Mouse (Mus musculus) lung, embryonic 15.5 days (tissue): ENCODE measurements around the gene Inafm2. TPM values are rescaled to one million over a fixed set of nuclear protein-coding genes. Genes with fewer than 3 reads are reported as not detected.

ENCODE experiments used
- ATAC-seq: fragments of 200-750 bp; cut with Nextera tagmentation; 2 replicates; pipeline ENCODE4 v1.8.0; 2017; ENCODE audit warnings: moderate number of reproducible peaks, borderline replicate concordance; ENCODE audit not compliant: low FRiP score, low TSS enrichment; ENCODE audit errors: extremely low read depth
- H3K27ac ChIP-seq: fragments of 300-500 bp; sonication (generic); 2 replicates; pipeline ENCODE4 v1.5.1; 2015; ENCODE audit warnings: moderate library complexity, mild to moderate bottlenecking, inconsistent platforms
- H3K27me3 ChIP-seq: fragments of 300-500 bp; sonication (generic); 2 replicates; pipeline ENCODE4 v1.6.1; 2015; ENCODE audit warnings: inconsistent platforms
- H3K36me3 ChIP-seq: fragments of 300-500 bp; sonication (generic); 2 replicates; pipeline ENCODE4 v1.6.1; 2015; ENCODE audit warnings: inconsistent platforms
- H3K4me1 ChIP-seq: fragments of 300-500 bp; sonication (generic); 2 replicates; pipeline ENCODE4 v1.6.1; 2015; ENCODE audit warnings: inconsistent platforms
- H3K4me2 ChIP-seq: fragments of 300-500 bp; sonication (generic); 2 replicates; pipeline ENCODE4 v1.6.1; 2015; ENCODE audit warnings: inconsistent platforms, mild to moderate bottlenecking, moderate library complexity
- H3K4me3 ChIP-seq: fragments of 300-500 bp; sonication (generic); 2 replicates; pipeline ENCODE4 v1.5.1; 2015; ENCODE audit warnings: mild to moderate bottlenecking, inconsistent platforms
- H3K9ac ChIP-seq: fragments of 300-500 bp; sonication (generic); 2 replicates; pipeline ENCODE4 v1.6.1; 2015; ENCODE audit warnings: inconsistent platforms
- H3K9me3 ChIP-seq: fragments of 300-500 bp; sonication (generic); 2 replicates; pipeline ENCODE4 v1.6.1; 2016; ENCODE audit warnings: inconsistent platforms
- WGBS: fragments of 180-500 bp; shearing (Covaris S2); methylation state at CpG from one replicate; pipeline ENCODE4 v1.1.7; 2015; 5-methylcytosine and 5-hydroxymethylcytosine counted together
- polyA plus RNA-seq: library from polyadenylated mRNA; unstranded; fragments of >200 nt; fragmentation: Nextera tagmentation; extraction: Ambion mirVana; gene quantifications from 2 replicates; pipeline ENCODE4 v1.2.1, GENCODE M21; 2015

Gene Inafm2
- polyA plus RNA-seq, 1 experiment from 2014 or later = 18.3 TPM

DNA sequence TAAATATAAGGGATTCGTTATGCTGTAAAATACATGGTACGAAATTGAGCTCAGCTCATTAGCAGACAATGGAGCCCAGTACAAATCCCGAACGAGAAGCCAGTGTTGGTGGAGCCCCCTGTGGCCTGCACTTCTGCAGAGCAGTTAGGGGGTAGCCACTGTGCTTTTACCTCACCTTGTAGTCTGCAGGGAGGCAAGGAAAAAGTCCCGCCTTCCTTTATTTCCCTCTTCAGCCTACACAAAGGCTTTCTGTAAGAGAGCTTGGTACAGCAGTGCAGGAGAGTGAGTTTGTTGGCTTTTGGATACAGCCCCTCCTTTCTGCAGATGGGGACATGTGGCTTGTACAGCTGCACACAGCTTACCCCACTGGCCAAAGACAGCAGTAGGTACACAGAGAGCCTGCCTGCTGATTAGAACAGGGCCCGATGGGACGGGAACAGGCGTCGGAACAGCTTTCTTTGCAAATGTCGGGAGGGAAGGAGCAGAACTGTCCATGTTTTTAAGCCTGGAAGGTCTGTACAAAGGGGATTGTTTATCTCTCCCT lies 3.9 kb downstream of the Inafm2 start:
- Histone ChIP-seq H3K4me3 (no peak overlapping the region), H3K4me1 (peaks cover 54% of the 10 kb centered on the region), H3K27ac (no peak overlapping the region)

DNA sequence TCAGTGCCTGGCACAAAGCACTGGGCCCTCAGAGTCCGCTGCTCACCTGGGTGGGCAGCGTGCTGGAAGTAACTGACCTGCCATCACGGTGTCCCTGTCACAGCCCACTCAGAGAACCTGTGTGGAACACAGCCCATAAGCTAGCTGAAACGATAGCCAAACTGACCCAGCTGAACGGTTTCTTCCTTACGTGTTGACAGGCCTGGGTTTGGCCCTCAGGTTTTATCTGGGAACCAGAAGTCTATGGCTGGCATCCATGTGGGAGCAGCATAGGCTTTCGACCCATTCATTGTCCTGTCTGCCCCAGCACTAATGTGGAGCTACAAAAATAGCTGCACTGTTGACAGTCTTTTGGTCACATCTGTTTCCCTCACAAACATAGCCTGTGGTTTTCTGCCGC lies 4.9 kb downstream of the Inafm2 start:
- H3K27ac ChIP-seq = no peak overlapping the region
- H3K4me2 ChIP-seq = no peak overlapping the region
- H3K4me1 ChIP-seq = peaks cover 47% of the 10 kb centered on the region
- H3K9me3 ChIP-seq = no peaks in the 10 kb centered on the region
- ATAC-seq = no peak
- H3K4me3 ChIP-seq = no peak overlapping the region
- H3K9ac ChIP-seq = no peak overlapping the region
- WGBS = 72% methylated on average over 8 of the region's 8 CpGs
- H3K27me3 ChIP-seq = no peaks in the 10 kb centered on the region
- no peaks in the 10 kb centered on the region for H3K36me3 ChIP-seq

More for the DNA sequence above, 3.9 kb downstream of the Inafm2 start:
- no peaks in the 10 kb centered on the region for H3K36me3 ChIP-seq
- no peak overlapping the region for H3K9ac ChIP-seq
- no peaks in the 10 kb centered on the region for H3K9me3 ChIP-seq
- no peak overlapping the region for H3K4me2 ChIP-seq
- ATAC-seq = no peak
- peaks cover 4% of the 10 kb centered on the region for H3K27me3 ChIP-seq
- WGBS = 52% methylated on average over 10 of the region's 10 CpGs

DNA sequence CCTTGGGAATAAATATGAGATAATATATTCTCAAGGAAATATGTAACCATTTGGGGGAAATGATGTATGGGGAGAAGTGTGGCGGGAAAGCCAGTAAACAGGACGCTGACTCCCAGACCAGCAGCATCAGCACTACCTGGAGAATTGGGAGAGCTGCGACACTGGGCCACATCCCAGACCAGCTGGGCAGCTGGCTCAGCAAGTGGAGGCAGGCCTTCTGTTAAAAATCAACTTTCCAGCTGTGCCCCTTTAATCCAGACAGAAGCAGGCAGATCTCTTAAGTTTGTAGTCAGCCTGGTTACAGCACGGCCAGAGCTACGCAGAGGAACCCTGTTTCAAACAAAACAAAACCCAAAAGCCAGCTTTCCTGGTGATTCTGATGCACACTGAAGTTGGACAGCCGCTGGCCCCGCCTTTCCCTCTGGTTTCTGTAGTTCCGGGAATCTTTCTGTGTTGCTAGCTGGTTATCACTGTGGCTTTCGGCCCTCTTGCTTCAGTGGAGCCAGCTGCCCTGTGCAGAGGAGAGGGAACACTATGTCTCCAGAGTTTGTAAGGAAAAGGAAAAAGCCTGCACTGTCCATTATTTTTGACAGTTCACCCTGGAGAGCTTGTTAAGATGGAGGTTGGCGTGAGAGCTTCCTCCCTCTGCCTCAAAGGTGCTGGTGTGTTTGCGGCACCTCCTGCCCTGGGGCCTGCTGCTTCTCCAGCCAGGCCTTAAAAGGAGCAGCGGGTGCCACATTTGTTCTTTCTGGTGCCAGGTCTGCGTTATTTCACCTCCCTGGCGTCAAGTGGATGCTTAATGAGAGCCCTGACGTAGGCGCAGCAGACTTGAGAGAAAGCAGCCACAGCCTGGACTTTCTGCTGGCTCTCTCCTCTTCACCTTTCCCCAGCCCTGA lies 6.6 kb downstream of the Inafm2 start:
- Histone ChIP-seq H3K27me3 (no peaks in the 10 kb centered on the region), H3K4me3 (no peak overlapping the region), H3K4me2 (no peak overlapping the region), H3K9ac (no peak overlapping the region), H3K36me3 (no peaks in the 10 kb centered on the region), H3K27ac (no peak overlapping the region), H3K9me3 (no peaks in the 10 kb centered on the region), H3K4me1 (peaks cover 39% of the 10 kb centered on the region)
- WGBS = 61% methylated on average over 16 of the region's 16 CpGs
- no peak for ATAC-seq

DNA sequence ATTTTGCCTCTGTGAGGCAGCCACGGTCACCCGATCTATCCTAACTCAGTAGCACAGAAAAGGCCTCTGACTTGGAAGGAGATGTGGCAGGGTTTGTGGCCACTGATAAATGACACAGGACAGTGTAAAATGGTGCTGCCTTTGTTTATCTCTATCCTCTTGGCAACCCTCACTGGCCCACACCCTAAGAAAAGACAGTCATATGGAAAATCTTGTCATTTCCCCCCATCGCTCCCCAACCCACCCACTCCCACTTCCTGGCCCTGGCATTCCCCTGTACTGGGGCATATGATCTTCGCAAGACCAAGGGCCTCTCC lies 7.2 kb downstream of the Inafm2 start:
- Histone ChIP-seq H3K4me2 (no peak overlapping the region), H3K27ac (no peak overlapping the region), H3K9ac (no peak overlapping the region), H3K36me3 (no peaks in the 10 kb centered on the region), H3K4me1 (peaks cover 33% of the 10 kb centered on the region), H3K27me3 (no peaks in the 10 kb centered on the region), H3K4me3 (no peak overlapping the region), H3K9me3 (no peaks in the 10 kb centered on the region)
- no peak for ATAC-seq
- 56% methylated on average over 4 of the region's 4 CpGs for WGBS

DNA sequence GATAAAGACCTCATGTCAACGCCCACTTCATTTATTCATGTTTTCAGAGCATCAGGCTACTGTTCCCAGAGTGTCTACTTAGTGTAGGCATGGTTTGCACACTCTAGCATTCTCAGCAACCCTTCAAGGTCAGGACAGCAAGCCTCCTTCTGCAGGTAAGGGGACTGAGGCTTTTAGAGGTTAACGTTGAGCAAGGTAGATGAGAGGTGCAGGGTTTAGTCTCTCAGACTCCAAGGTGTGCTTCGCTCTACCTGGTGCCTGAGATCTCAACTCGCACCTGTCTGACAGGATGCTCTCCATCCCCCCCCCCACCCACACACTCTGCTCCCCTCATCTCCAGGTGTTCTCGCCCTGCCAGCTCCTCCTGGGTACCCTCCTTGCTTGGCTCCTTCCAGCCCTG lies 8.6 kb downstream of the Inafm2 start:
- no peak for ATAC-seq
- WGBS = 75% methylated on average over 5 of the region's 5 CpGs
- Histone ChIP-seq H3K4me3 (no peak overlapping the region), H3K4me2 (no peak overlapping the region), H3K36me3 (no peaks in the 10 kb centered on the region), H3K4me1 (peaks cover 21% of the 10 kb centered on the region), H3K9ac (no peak overlapping the region), H3K27me3 (no peaks in the 10 kb centered on the region), H3K27ac (no peak overlapping the region), H3K9me3 (no peaks in the 10 kb centered on the region)

DNA sequence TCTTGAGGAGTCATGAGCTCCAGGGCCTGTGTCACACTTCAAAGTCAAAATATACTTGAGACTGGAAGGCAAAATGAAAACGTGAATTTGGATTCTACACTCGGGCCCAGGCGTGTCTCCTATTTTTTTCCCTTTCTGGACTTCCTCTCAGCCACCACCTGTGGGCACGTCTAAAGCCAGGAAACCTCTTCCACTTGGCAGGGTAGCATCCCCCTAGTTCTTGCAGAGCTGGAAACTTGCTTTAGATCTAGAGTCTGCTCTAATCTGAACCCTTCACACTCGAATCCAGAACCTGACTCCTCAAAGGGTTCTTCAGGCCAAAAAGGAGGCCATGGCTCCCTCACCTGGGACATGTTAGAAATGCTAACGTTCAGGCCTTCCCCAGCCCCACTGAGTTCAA lies 9.8 kb downstream of the Inafm2 start:
- H3K4me1 ChIP-seq = peaks cover 8% of the 10 kb centered on the region
- no peak overlapping the region for H3K4me3 ChIP-seq
- no peaks in the 10 kb centered on the region for H3K27me3 ChIP-seq
- H3K9me3 ChIP-seq = no peaks in the 10 kb centered on the region
- no peak overlapping the region for H3K9ac ChIP-seq
- WGBS = 76% methylated on average over 6 of the region's 6 CpGs
- no peak overlapping the region for H3K27ac ChIP-seq
- no peak for ATAC-seq
- no peaks in the 10 kb centered on the region for H3K36me3 ChIP-seq
- no peak overlapping the region for H3K4me2 ChIP-seq

DNA sequence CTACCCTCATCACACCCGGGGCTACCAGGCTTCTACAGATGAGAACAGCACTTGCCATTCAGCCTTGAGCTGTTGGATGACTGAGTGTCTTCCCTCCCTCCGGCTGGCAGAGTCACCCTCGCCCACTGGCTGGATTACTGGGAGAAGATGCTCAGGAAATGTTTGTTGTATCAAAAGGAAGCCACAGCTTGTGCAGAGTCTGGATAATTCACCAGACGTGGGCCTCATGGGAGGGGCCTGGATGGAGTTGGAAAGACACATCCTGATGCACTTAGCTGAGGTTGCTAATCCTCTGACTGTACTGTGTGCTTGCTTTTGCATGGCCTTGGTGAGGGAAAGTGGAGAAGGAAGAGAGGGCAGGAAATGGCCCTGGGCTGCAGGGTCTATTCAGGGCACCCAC lies 10.5 kb downstream of the Inafm2 start:
- WGBS = 63% methylated on average over 4 of the region's 4 CpGs
- no peak overlapping the region for H3K4me2 ChIP-seq
- H3K4me1 ChIP-seq = peaks cover 13% of the 10 kb centered on the region
- H3K27ac ChIP-seq = no peak overlapping the region
- no peak overlapping the region for H3K4me3 ChIP-seq
- no peaks in the 10 kb centered on the region for H3K36me3 ChIP-seq
- no peak overlapping the region for H3K9ac ChIP-seq
- no peak for ATAC-seq
- H3K27me3 ChIP-seq = no peaks in the 10 kb centered on the region
- H3K9me3 ChIP-seq = no peaks in the 10 kb centered on the region

DNA sequence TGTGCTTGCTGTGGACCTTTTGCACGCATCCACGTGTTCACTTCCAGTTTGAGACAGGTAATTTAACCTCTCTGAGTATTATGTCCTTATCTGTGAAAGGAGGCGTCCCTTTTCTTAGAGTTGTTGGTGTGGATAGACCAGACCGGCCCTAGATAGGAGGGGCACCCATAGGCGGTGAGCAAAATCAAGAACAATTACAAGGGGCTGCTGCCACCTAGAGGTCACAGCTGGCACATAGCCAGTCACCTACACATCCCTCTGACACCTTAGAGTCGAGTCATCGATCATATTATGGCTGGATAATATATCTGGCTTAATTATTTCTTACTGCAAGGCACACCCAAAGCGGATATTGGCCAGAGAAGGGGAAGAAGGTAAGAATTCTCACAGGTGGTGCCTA lies 14.3 kb downstream of the Inafm2 start:
- H3K9me3 ChIP-seq = no peaks in the 10 kb centered on the region
- H3K27ac ChIP-seq = no peak overlapping the region
- H3K9ac ChIP-seq = no peak overlapping the region
- WGBS = 18% methylated on average over 8 of the region's 8 CpGs
- H3K4me1 ChIP-seq = peaks cover 39% of the 10 kb centered on the region
- no peaks in the 10 kb centered on the region for H3K36me3 ChIP-seq
- ATAC-seq = no peak
- H3K4me2 ChIP-seq = no peak overlapping the region
- H3K4me3 ChIP-seq = no peak overlapping the region
- H3K27me3 ChIP-seq = no peaks in the 10 kb centered on the region; the same call in 1 of the 2 replicates

DNA sequence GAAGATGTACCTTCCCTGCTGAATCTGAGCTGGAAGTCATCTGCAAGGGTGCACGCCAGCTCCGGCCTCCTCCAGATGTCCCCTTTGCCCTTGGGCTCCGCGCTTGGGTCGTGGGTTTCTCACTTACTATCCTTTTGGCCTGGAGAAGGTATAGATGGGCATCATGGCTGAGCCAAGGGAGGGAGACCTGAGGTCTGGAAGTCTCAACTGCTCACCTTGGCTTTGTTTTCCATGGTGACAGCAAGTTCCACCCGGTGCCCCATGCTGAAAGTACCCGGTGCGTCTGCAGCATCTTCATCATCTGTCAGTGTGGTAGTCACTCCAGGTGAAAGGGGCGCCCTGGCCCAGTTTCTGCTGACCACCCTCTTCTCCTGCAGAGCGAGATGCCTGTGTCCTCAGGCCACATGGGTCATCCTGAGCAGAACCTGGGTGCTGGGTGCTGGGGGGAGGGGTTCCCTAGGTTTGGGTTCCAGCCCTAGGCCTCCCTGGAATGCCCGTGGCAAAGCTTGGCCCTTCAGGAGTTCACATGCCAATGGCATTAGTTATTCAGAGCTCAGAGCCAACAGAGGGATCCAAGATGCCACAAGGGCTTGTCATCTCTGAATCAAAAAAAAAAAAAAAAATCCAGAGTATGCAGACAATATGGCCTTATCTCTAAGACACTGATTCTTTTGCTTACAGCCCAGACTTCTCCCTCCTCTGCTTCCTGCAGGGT lies 14.9 kb downstream of the Inafm2 start:
- peaks cover 39% of the 10 kb centered on the region for H3K4me1 ChIP-seq
- H3K36me3 ChIP-seq = no peaks in the 10 kb centered on the region
- H3K27ac ChIP-seq = no peak overlapping the region
- H3K9ac ChIP-seq = no peak overlapping the region
- H3K4me2 ChIP-seq = no peak overlapping the region
- WGBS = 86% methylated on average over 11 of the region's 11 CpGs
- no peak overlapping the region for H3K4me3 ChIP-seq
- no peaks in the 10 kb centered on the region; the same call in 1 of the 2 replicates for H3K27me3 ChIP-seq
- no peak for ATAC-seq
- H3K9me3 ChIP-seq = no peaks in the 10 kb centered on the region

DNA sequence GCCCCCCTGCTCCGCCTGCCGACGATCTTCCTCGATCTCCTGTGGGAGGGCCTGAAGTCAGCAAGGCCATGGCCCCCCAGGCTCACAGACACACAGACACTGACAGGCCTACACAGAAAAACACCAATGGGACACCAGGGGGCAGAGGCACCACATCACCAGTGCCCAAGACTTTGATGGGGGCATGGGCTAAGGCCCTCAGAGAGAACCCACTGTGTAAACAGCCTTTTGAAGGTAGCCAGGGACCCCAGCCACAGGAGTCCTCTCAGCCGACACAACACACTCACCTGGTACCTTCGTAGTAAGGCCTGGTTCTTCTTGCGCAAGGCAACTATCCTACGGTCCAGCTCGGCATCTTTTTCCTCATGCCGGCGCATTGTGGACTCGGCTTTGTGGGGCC lies 15.8 kb downstream of the Inafm2 start:
- Histone ChIP-seq H3K27ac (peak overlapping the region; percentile 91), H3K4me1 (peaks cover 39% of the 10 kb centered on the region)
- WGBS = 82% methylated on average over 12 of the region's 12 CpGs

DNA sequence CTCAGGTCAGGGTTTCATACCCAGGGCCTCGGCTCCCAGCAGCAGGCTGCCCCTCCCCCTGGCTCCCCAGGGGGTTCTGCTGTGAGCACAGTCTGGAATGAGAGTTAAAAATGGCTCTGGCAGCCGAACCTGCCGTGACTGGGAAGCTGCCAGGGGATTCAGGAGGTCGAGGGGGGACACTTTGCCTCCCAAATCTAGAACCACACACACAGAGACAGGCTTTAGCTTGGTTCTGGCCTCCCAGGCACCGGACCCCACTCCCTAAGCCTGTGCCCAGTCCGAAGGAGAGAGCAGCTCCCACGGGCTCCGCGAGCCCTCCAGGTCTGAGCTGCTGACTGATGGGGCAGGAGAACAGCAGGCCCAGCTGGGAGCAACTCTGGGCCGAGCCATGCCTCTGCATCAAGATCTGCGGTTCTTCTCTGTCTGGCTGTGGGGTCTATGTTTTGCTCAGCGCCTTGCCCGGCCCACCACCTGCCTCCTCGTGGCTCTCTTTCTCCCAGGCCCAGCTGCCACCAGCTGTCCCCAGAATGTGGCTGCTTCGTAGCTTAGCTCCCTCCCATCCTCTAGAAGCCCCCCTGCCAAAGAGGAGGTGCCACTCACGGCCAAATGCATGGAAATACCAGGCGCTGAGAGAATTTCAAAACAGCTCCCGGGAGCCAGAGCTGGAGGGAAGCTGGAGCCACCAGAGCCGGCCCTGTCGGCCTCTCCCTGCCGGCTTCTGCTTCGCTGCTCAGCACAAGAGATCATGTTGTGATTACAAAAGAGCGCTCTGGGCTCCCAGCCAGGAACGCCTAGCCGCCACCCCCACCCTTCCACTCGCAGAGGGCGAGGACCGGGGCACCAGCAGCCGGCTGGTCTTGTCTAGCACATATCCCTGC lies 16.6 kb downstream of the Inafm2 start, which contains the start of gene Ccdc9b:
Ccdc9b (minus strand) TSS at position 756 of the 878 bp plus-strand sequence.
- peak within 1 kb of the TSS; percentile 52 for H3K4me2 ChIP-seq
- H3K4me1 ChIP-seq = peaks cover 39% of the 10 kb centered on the region
- peak within 1 kb of the TSS; percentile 21 for H3K4me3 ChIP-seq
- WGBS = 6% methylated on average over 29 of the region's 29 CpGs
- peak; percentile 85 for ATAC-seq
- no peaks in the 10 kb centered on the region for H3K9me3 ChIP-seq
- no peaks in the 10 kb centered on the region; the same call in 1 of the 2 replicates for H3K27me3 ChIP-seq
- H3K27ac ChIP-seq = peak within 1 kb of the TSS; percentile 91
- H3K36me3 ChIP-seq = no peaks in the 10 kb centered on the region
- peak within 1 kb of the TSS; percentile 31 for H3K9ac ChIP-seq

More for the DNA sequence above, 15.8 kb downstream of the Inafm2 start:
- ATAC-seq = no peak
- peak overlapping the region; percentile 24; the same call in 1 of the 2 replicates for H3K9ac ChIP-seq
- no peak overlapping the region for H3K4me3 ChIP-seq
- no peaks in the 10 kb centered on the region; the same call in 1 of the 2 replicates for H3K27me3 ChIP-seq
- H3K9me3 ChIP-seq = no peaks in the 10 kb centered on the region
- H3K4me2 ChIP-seq = peak overlapping the region; percentile 52
- H3K36me3 ChIP-seq = no peaks in the 10 kb centered on the region
